In the genomic region with DNA sequence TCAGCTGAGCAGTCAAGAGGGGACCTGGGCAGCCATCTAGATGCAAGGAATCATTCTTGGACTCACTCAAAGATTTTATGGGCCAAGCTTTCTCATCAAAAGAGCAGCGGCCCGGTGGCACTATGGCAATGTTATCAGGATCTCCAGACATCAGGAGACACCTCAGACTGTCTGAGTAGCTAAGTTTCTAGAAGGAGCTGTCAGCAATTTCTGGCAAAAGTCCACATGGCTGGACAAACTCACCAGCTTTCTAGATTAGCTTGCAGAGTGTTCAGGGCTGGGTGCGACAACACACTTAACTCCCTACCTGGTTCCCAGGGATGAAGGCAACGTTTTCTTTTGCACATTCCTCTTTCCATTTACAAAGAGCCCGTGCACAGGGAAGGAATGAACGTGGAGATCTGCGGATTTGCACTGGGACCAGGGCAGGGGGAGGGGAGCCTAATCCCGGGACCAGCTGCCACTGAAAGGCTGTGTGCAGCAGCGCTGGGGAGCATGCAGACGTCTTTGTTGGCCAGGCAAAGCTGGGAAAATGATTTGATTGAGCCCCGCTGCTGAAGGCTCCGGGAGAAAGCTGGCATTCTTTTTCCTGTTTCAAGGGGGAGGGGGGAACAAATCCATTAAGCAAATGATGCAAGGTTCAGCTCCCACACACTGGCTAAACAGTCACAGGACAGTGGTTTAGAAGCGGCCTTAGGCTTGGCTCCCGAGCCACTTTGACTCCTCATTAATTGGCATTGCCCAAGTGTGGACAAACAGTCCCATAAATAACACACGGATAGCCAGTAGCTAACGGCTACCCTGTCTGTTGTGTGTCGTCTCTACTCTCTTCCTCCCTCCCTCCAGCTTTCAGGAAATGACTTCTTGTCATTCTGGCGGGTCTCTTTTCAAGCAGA, we compare ENCODE assay signal across 8 mouse cellular contexts.
DNase-seq lines count a peak whose midpoint lies in the region; ATAC-seq and TF ChIP-seq lines count a peak whose summit lies in the region.

No protein-coding gene starts in this region.

- 0 out of 2 replicates have a peak, but pooled peaks have one; percentile 29 for ATAC-seq in stomach, postnatal 0 days (ENCODE audit: low FRiP score, low TSS enrichment)
- ATAC-seq in erythroid progenitor cell, adult 5-6 weeks (replicated peaks; ENCODE audit: low FRiP score, poor library complexity, severe bottlenecking): no peak

- no peaks in the 10 kb centered on the region for H3K36me3 ChIP-seq in midbrain, embryonic 10.5 days
- H3K36me3 ChIP-seq in stomach, postnatal 0 days (ENCODE audit: control insufficient read depth, insufficient read depth, low read length): no peaks in the 10 kb centered on the region

- H3K9ac ChIP-seq in stomach, postnatal 0 days (ENCODE audit: low read length): no peak overlapping the region

- peaks cover 34% of the 10 kb centered on the region for H3K4me1 ChIP-seq in midbrain, embryonic 10.5 days
- peaks cover 3% of the 10 kb centered on the region; the same call in 1 of the 2 replicates for H3K4me1 ChIP-seq in stomach, postnatal 0 days (replicated peaks; ENCODE audit: control insufficient read depth, insufficient read depth)

- peak; percentile 10 for DNase-seq in adrenal gland, postnatal 14 days
- DNase-seq in adrenal gland, postnatal 4 days (ENCODE audit: low spot score in 2 of 2): no peak
- DNase-seq in ZHBTc4 (ENCODE audit: low read depth, low spot score): peak; percentile 16
- DNase-seq in frontal cortex, postnatal 14 days (ENCODE audit: low spot score in 2 of 2): peak; percentile 21 to 23
- peak; percentile 51 for DNase-seq in layer of hippocampus, adult 9-11 months
- peak; percentile 90 for DNase-seq in midbrain, embryonic 10.5 days (ENCODE audit: low spot score)
- DNase-seq in stomach, postnatal 0 days (ENCODE audit: low spot score): peak; percentile 39

- peaks cover 15% of the 10 kb centered on the region for H3K9me3 ChIP-seq in midbrain, embryonic 10.5 days (replicated peaks)
- no peaks in the 10 kb centered on the region for H3K9me3 ChIP-seq in stomach, postnatal 0 days (ENCODE audit: control insufficient read depth, low read length)

- no peaks in the 10 kb centered on the region for H3K27me3 ChIP-seq in midbrain, embryonic 10.5 days (ENCODE audit: low read depth, poor library complexity, severe bottlenecking)
- H3K27me3 ChIP-seq in stomach, postnatal 0 days (ENCODE audit: control insufficient read depth, insufficient read depth, low read length): no peaks in the 10 kb centered on the region

- TF ChIP-seq EP300 in stomach, postnatal 0 days (optimal IDR thresholded peaks at IDR 0.05): no peak

- peak overlapping the region; percentile 29; the same call in 1 of the 2 replicates for H3K4me2 ChIP-seq in stomach, postnatal 0 days (replicated peaks; ENCODE audit: low read depth)

- peak overlapping the region; percentile 87 for H3K27ac ChIP-seq in midbrain, embryonic 10.5 days (replicated peaks)
- no peak overlapping the region for H3K27ac ChIP-seq in stomach, postnatal 0 days (replicated peaks)

- WGBS in midbrain, embryonic 10.5 days: 18% methylated on average over 18 of the region's 18 CpGs
- WGBS in stomach, postnatal 0 days: 26% methylated on average over 18 of the region's 18 CpGs

- TF ChIP-seq CTCF in stomach, postnatal 0 days (IDR thresholded peaks at IDR 0.05; ENCODE audit: low read depth): no peak

- peak overlapping the region; percentile 5 for H3K4me3 ChIP-seq in midbrain, embryonic 10.5 days
- H3K4me3 ChIP-seq in stomach, postnatal 0 days (ENCODE audit: low read depth, low read length): no peak overlapping the region

Comparison
In these comparisons a context has a peak if more than half of its experiments do, and no peak if none do; other contexts are left out.
1. DNase-seq: peak in adrenal gland, postnatal 14 days (single experiment), ZHBTc4 (single experiment), frontal cortex, postnatal 14 days (2 of 2), layer of hippocampus, adult 9-11 months (single experiment), midbrain, embryonic 10.5 days (single experiment) and stomach, postnatal 0 days (single experiment); none in adrenal gland, postnatal 4 days (0 of 2).